Mouse (Mus musculus): ENCODE data around the gene Ascl1. TPM values are rescaled to one million over a fixed set of nuclear protein-coding genes. Genes with fewer than 3 reads are reported as not detected.

Ascl1 gene
- total and polyA plus RNA-seq, 2 experiments from 2014 or later = 4.6 to 19.4 TPM

DNA sequence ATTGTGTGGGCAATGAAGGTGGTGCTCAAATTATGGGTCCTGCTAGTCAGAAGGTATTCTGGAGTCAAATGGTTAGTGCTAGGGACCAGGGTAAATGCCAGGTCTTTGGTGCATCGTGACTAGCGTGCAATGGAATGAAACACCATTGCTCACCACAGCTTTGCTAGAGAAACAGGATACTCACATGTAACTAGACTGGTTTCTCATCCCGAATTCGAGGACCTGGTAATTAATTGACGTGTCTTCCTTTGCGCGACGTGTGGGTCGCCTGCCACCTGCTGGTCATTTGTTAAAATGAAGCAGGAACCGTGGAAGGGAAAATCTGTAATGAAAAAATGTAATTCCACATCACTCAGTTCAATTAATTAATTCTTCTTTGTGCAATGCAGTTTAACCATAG is 10.5 kb upstream of the Ascl1 start:
- 0 out of 2 replicates have a peak, but pooled peaks cover 3% of the 10 kb centered on the region for H3K27me3 ChIP-seq (ENCODE audit: insufficient read depth, low read length)
- H3K4me1 ChIP-seq (ENCODE audit: insufficient read depth, low read length) = no peaks in the 10 kb centered on the region
- H3K36me3 ChIP-seq (ENCODE audit: insufficient read depth, low read length) = no peaks in the 10 kb centered on the region
- DNase-seq (ENCODE audit: low spot score) (peak; percentile 83), ATAC-seq (peak; percentile 66)
- H3K27ac ChIP-seq = no peak overlapping the region
- no peak overlapping the region for H3K4me3 ChIP-seq (ENCODE audit: low read length)
- H3K9me3 ChIP-seq (ENCODE audit: low read length) = no peaks in the 10 kb centered on the region
- peak; percentile 93 for TF ChIP-seq CTCF (IDR thresholded peaks at IDR 0.05; ENCODE audit: low read depth)
- no peak overlapping the region for H3K4me2 ChIP-seq (ENCODE audit: low read depth, low read length)
- no peak overlapping the region for H3K9ac ChIP-seq (replicated peaks; ENCODE audit: low read length)
- under 1% methylated on average over 10 of the region's 10 CpGs for WGBS

DNA sequence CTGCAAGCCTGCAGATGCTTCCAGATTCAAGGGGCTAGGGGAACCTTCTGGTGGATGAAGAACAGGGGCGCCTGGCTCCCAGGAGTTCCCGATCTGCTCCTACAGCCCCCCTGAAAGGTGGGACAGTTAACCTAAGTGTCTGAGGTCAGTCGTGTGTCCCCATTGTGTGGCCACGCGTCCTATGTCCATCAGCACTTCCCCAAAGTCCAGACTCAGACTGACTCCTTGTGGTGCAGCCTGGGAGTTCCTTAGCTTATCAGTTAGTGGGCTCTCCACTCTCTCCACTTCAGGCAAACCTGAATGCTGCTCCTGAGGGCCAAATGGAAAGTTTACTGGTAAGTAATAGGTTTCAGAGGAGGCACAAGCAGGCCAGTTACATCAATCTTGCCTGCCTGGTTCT is 8.8 kb upstream of the Ascl1 start:
- peak; percentile 51 for DNase-seq (ENCODE audit: low spot score)
- Histone ChIP-seq H3K9me3 (ENCODE audit: low read length) (no peaks in the 10 kb centered on the region), H3K4me2 (ENCODE audit: low read depth, low read length) (0 out of 2 replicates have a peak overlapping the region, but pooled peaks have one; percentile 14), H3K27me3 (ENCODE audit: insufficient read depth, low read length) (peaks cover 3% of the 10 kb centered on the region; the same call in 1 of the 2 replicates), H3K4me1 (ENCODE audit: insufficient read depth, low read length) (no peaks in the 10 kb centered on the region), H3K27ac (no peak overlapping the region), H3K36me3 (ENCODE audit: insufficient read depth, low read length) (no peaks in the 10 kb centered on the region), H3K4me3 (ENCODE audit: low read length) (no peak overlapping the region), H3K9ac (replicated peaks; ENCODE audit: low read length) (no peak overlapping the region)
- peak; percentile 74 for TF ChIP-seq CTCF (IDR thresholded peaks at IDR 0.05; ENCODE audit: low read depth)
- 10% methylated on average over 5 of the region's 5 CpGs for WGBS
- ATAC-seq = peak; percentile 62; the same call in 1 of the 2 replicates

DNA sequence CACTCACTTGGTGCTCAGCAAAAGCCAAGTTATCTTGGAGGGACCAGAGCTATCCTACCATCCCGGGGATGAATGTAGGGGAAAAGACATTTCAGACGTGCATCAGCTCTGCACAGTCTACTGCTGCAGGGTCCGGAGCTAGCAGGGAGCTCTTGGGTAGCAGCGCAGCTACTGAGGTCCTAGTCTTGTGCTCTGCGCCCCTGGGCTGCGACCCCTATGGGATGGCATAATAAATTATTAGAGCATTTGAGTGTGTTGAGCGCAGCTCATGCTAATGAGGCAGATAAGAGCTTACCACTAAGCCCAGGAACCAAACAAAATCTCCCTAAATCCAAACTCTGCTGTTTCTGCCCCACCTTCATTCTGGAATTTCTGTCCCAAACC is 8.2 kb upstream of the Ascl1 start:
- Histone ChIP-seq H3K27me3 (ENCODE audit: insufficient read depth, low read length) (peaks cover 7% of the 10 kb centered on the region; the same call in 1 of the 2 replicates), H3K4me3 (ENCODE audit: low read length) (peak overlapping the region; percentile 17; the same call in 1 of the 2 replicates), H3K36me3 (ENCODE audit: insufficient read depth, low read length) (no peaks in the 10 kb centered on the region), H3K4me1 (ENCODE audit: insufficient read depth, low read length) (no peaks in the 10 kb centered on the region), H3K9me3 (ENCODE audit: low read length) (no peaks in the 10 kb centered on the region), H3K9ac (replicated peaks; ENCODE audit: low read length) (no peak overlapping the region), H3K4me2 (ENCODE audit: low read depth, low read length) (peak overlapping the region; percentile 50), H3K27ac (no peak overlapping the region)
- 0 out of 2 replicates have a peak, but pooled peaks have one; percentile 4 for TF ChIP-seq CTCF (IDR thresholded peaks at IDR 0.05; ENCODE audit: low read depth)
- DNase-seq (ENCODE audit: low spot score) = peak; percentile 27
- WGBS = 5% methylated on average over 7 of the region's 7 CpGs
- no peak for ATAC-seq

DNA sequence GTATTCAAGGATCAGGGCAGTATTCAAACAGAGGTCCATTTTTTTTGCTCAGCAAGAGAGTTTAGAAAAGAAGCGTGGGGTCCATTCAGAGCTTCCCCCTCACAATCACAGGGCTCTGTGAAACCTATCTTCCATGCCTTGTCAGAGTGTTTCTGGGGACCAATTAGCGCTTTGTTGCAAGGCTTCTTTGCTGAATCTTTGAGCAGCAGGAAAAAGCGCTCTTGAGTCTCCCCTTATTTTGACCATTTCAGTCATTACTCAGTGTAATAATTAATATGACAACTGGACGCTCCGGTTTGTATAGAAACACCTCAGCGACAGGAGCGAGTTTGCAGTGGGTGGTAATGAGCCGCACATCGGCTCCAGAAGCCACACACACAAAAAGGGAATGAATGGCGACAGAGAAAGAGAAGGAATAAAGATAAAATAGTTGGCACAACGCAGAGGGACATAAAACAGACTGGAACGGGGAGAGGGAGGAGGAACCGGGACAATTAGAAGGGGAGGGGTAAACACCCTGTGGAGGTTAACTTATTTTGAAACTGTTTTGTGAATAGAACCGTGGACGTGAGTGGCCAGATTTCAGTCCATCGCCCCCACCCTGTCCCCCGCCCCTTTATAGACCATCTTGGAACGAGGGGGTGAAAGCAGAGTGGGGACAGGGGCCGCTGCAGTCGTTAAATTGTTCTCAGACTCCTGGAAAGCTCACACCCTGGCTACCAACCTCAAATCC is 7.6 kb upstream of the Ascl1 start:
- no peak for TF ChIP-seq CTCF (IDR thresholded peaks at IDR 0.05; ENCODE audit: low read depth)
- H3K27me3 ChIP-seq (ENCODE audit: insufficient read depth, low read length) = peaks cover 8% of the 10 kb centered on the region; the same call in 1 of the 2 replicates
- H3K9ac ChIP-seq (replicated peaks; ENCODE audit: low read length) = no peak overlapping the region
- WGBS = 4% methylated on average over 20 of the region's 20 CpGs
- no peak for ATAC-seq
- no peak overlapping the region for H3K27ac ChIP-seq
- peak overlapping the region; percentile 17 for H3K4me3 ChIP-seq (ENCODE audit: low read length)
- no peaks in the 10 kb centered on the region for H3K9me3 ChIP-seq (ENCODE audit: low read length)
- peak overlapping the region; percentile 50 for H3K4me2 ChIP-seq (ENCODE audit: low read depth, low read length)
- DNase-seq (ENCODE audit: low spot score) = no peak
- H3K36me3 ChIP-seq (ENCODE audit: insufficient read depth, low read length) = no peaks in the 10 kb centered on the region
- H3K4me1 ChIP-seq (ENCODE audit: insufficient read depth, low read length) = no peaks in the 10 kb centered on the region

DNA sequence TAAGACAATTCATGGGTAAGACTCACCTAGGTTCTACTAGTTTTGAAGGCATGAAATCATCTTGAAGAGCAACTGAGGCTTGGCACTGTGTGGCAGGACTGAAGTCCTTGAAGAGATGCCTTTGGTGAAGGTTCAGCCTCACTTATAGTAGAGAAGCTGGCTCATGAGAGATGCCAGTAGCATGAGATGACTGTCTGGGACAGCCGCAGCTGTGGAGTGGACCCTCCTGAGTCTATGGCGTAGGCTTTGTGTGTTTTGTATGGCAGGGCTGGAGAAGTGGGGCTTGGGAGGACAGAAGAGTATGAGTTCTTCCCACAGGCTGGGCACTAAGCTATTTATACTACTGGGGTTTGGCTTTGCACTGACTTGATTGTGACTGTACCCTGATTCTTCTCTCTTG is 3.6 kb upstream of the Ascl1 start:
- no peaks in the 10 kb centered on the region for H3K36me3 ChIP-seq (ENCODE audit: insufficient read depth, low read length)
- WGBS = 90% methylated on average over 2 of the region's 2 CpGs
- no peak for ATAC-seq
- no peak overlapping the region for H3K4me2 ChIP-seq (ENCODE audit: low read depth, low read length)
- no peak overlapping the region for H3K27ac ChIP-seq
- TF ChIP-seq CTCF (IDR thresholded peaks at IDR 0.05; ENCODE audit: low read depth) = no peak
- peaks cover 6% of the 10 kb centered on the region; the same call in 1 of the 2 replicates for H3K4me1 ChIP-seq (ENCODE audit: insufficient read depth, low read length)
- no peak for DNase-seq (ENCODE audit: low spot score)
- no peak overlapping the region for H3K4me3 ChIP-seq (ENCODE audit: low read length)
- H3K9me3 ChIP-seq (ENCODE audit: low read length) = no peaks in the 10 kb centered on the region
- H3K27me3 ChIP-seq (ENCODE audit: insufficient read depth, low read length) = peaks cover 10% of the 10 kb centered on the region; the same call in 1 of the 2 replicates
- H3K9ac ChIP-seq (replicated peaks; ENCODE audit: low read length) = no peak overlapping the region

DNA sequence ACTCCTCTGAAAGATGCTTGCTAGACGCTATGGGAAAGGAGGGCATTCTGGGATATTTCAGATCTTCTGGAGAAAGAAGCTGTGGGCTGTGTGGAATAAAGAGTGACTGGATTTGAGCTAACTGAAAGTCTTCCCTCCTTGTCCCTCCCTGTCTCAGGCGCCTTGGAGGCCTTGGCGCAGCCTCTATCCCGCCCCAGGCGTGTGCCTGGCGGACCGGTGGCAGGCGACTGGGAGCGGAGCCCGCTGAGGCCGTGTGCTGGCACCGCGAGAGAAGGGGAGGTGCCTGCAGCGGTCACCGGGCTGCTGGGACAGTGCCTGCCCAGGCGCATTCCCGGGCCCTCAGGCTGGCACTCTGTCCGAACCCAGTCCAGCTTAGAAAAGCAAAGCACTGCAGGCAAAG is 1.1 kb upstream of the Ascl1 start:
- no peaks in the 10 kb centered on the region for H3K9me3 ChIP-seq (ENCODE audit: low read length)
- peak; percentile 81 for ATAC-seq
- H3K36me3 ChIP-seq (ENCODE audit: insufficient read depth, low read length) = no peaks in the 10 kb centered on the region
- DNase-seq (ENCODE audit: low spot score) = peak; percentile 79
- no peak overlapping the region for H3K9ac ChIP-seq (replicated peaks; ENCODE audit: low read length)
- peaks cover 10% of the 10 kb centered on the region; the same call in 1 of the 2 replicates for H3K27me3 ChIP-seq (ENCODE audit: insufficient read depth, low read length)
- H3K4me3 ChIP-seq (ENCODE audit: low read length) = peak overlapping the region; percentile 71
- H3K4me1 ChIP-seq (ENCODE audit: insufficient read depth, low read length) = peaks cover 7% of the 10 kb centered on the region; the same call in 1 of the 2 replicates
- no peak overlapping the region for H3K27ac ChIP-seq
- whole genome bisulfite sequencing = 4% methylated on average over 18 of the region's 18 CpGs
- H3K4me2 ChIP-seq (ENCODE audit: low read depth, low read length) = peak overlapping the region; percentile 93
- no peak for TF ChIP-seq CTCF (IDR thresholded peaks at IDR 0.05; ENCODE audit: low read depth)

DNA sequence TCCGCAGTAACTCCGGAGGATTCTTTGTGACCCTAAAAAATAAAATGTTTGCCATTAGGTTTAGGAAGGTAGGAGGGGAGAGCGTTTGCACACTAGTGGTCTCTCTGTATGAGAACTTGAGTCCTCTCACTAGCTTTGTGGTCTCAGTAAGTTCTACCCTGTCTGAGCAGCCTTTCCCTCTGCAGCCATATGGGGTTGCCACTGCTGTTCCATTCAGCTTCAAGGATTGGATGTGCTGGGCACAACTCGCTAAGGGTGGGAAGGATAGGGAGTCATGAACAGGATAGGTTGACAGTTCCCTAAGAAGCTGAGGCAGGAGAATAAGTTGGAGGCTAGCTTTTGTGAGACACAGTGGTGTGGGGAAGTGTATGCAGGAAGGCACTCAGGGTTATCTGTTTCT is 716 bp upstream of the Ascl1 start:
- no peak overlapping the region; the same call in 1 of the 2 replicates for H3K9ac ChIP-seq (replicated peaks; ENCODE audit: low read length)
- H3K27ac ChIP-seq = 0 out of 2 replicates have a peak overlapping the region, but pooled peaks have one; percentile 76
- no peak for ATAC-seq
- peak overlapping the region; percentile 93 for H3K4me2 ChIP-seq (ENCODE audit: low read depth, low read length)
- H3K4me1 ChIP-seq (ENCODE audit: insufficient read depth, low read length) = peaks cover 7% of the 10 kb centered on the region; the same call in 1 of the 2 replicates
- WGBS = 3% methylated on average over 4 of the region's 4 CpGs
- H3K27me3 ChIP-seq (ENCODE audit: insufficient read depth, low read length) = peaks cover 10% of the 10 kb centered on the region; the same call in 1 of the 2 replicates
- no peaks in the 10 kb centered on the region for H3K9me3 ChIP-seq (ENCODE audit: low read length)
- no peak for TF ChIP-seq CTCF (IDR thresholded peaks at IDR 0.05; ENCODE audit: low read depth)
- H3K4me3 ChIP-seq (ENCODE audit: low read length) = peak overlapping the region; percentile 71
- DNase-seq (ENCODE audit: low spot score) = no peak
- H3K36me3 ChIP-seq (ENCODE audit: insufficient read depth, low read length) = no peaks in the 10 kb centered on the region

Measured in hindbrain, postnatal 0 days (tissue).